Mouse (Mus musculus) intestine, embryonic 16.5 days (tissue): ENCODE measurements around the gene Fads2. TPM values are rescaled to one million over a fixed set of nuclear protein-coding genes. Genes with fewer than 3 reads are reported as not detected.

Experiments used
- ATAC-seq: fragments of 200-750 bp; cut with Nextera tagmentation; 2 replicates; pipeline ENCODE4 v1.8.0; 2017; ENCODE audit warnings: moderate TSS enrichment, moderate library complexity
- H3K27ac ChIP-seq: fragments of 300-500 bp; sonication (generic); 2 replicates; pipeline ENCODE4 v1.5.1; 2014; ENCODE audit warnings: mild to moderate bottlenecking, low read length
- H3K27me3 ChIP-seq: fragments of 300-500 bp; sonication (generic); replicated peaks from 2 replicates; pipeline ENCODE4 v1.6.1; 2014; ENCODE audit warnings: low read length, control low read depth, mixed read lengths; ENCODE audit not compliant: control insufficient read depth, insufficient read depth
- H3K36me3 ChIP-seq: fragments of 300-500 bp; sonication (generic); 2 replicates; pipeline ENCODE4 v1.6.1; 2014; ENCODE audit warnings: low read length, control low read depth; ENCODE audit not compliant: control insufficient read depth, insufficient read depth
- H3K4me1 ChIP-seq: fragments of 300-500 bp; sonication (generic); 2 replicates; pipeline ENCODE4 v1.6.1; 2014; ENCODE audit warnings: low read length, control low read depth, mixed read lengths; ENCODE audit not compliant: control insufficient read depth, insufficient read depth
- H3K4me2 ChIP-seq: fragments of 300-500 bp; sonication (generic); 2 replicates; pipeline ENCODE4 v1.6.1; 2014; ENCODE audit warnings: low read depth, low read length, control low read depth
- H3K4me3 ChIP-seq: fragments of 300-500 bp; sonication (generic); 2 replicates; pipeline ENCODE4 v1.5.1; 2014; ENCODE audit warnings: mild to moderate bottlenecking, low read length
- H3K9ac ChIP-seq: fragments of 300-500 bp; sonication (generic); 2 replicates; pipeline ENCODE4 v1.6.1; 2014; ENCODE audit warnings: low read depth, low read length
- H3K9me3 ChIP-seq: fragments of 300-500 bp; sonication (generic); 2 replicates; pipeline ENCODE4 v1.6.1; 2016; ENCODE audit warnings: low read length, control low read depth; ENCODE audit not compliant: control insufficient read depth
- WGBS: fragments of 180-500 bp; shearing (Covaris S2); extraction: QIAGEN DNeasy Blood & Tissue Kit; methylation state at CpG from one replicate; pipeline ENCODE4 v1.1.7; 2014; 5-methylcytosine and 5-hydroxymethylcytosine counted together
- polyA plus RNA-seq: library from polyadenylated mRNA; unstranded; fragments of >200 nt; fragmentation: Nextera tagmentation; extraction: Ambion mirVana; gene quantifications from 2 replicates; pipeline ENCODE4 v1.2.1, GENCODE M21; 2015

The Fads2 gene
- polyA plus RNA-seq, 1 experiment from 2014 or later: 206 TPM

DNA sequence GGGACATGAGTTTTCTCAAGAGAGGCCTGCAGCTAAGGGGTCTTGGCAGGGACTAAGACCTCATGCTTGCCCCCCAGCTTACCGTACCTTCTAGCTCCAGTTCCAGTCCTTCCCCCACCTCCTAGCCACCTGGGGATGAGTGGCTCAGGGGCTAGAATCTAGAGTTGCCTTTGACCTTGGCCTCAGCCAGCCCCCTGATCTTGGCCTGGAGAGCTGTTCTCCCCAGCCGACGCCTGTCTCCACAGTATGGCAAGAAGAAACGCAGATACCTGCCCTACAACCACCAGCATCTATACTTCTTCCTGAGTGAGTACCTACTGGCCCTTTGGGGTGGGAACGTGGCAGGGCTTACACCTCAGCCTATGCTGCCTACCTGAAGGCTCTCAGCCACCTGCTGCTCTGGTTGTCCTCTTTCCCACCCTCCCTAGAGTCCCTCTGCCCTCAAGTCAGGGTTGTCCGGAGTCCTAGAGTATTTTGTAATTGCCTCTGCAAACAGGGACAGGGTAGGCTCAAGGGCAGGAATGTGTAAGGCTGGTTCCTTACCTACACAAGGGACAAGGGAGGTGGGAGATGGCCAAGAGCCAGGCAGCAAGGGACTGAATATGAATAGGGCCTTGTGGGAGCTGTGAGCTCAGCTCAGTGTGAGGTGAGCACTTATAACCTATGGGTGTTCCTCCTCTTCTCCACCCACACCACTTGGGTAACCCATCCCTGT is 47.0 kb downstream of the Fads2 start:
- 83% methylated on average over 6 of the region's 6 CpGs for WGBS
- no peak overlapping the region for H3K4me3 ChIP-seq
- no peaks in the 10 kb centered on the region for H3K9me3 ChIP-seq
- no peak overlapping the region for H3K27ac ChIP-seq
- H3K4me1 ChIP-seq: peaks cover 40% of the 10 kb centered on the region
- no peaks in the 10 kb centered on the region for H3K27me3 ChIP-seq
- peaks cover 3% of the 10 kb centered on the region; the same call in 1 of the 2 replicates for H3K36me3 ChIP-seq
- no peak for ATAC-seq
- no peak overlapping the region for H3K4me2 ChIP-seq
- no peak overlapping the region for H3K9ac ChIP-seq

- 90% methylated on average over 10 of the region's 10 CpGs for WGBS
- Histone ChIP-seq H3K4me3 (no peak overlapping the region), H3K27me3 (no peaks in the 10 kb centered on the region), H3K4me1 (peaks cover 33% of the 10 kb centered on the region), H3K4me2 (no peak overlapping the region), H3K9me3 (no peaks in the 10 kb centered on the region), H3K9ac (no peak overlapping the region), H3K36me3 (peaks cover 3% of the 10 kb centered on the region; the same call in 1 of the 2 replicates), H3K27ac (no peak overlapping the region)
- ATAC-seq: no peak
These were observed 47.8 kb downstream of the Fads2 start for GRCm38 (mm10) chr19:10053692-10054260.

DNA sequence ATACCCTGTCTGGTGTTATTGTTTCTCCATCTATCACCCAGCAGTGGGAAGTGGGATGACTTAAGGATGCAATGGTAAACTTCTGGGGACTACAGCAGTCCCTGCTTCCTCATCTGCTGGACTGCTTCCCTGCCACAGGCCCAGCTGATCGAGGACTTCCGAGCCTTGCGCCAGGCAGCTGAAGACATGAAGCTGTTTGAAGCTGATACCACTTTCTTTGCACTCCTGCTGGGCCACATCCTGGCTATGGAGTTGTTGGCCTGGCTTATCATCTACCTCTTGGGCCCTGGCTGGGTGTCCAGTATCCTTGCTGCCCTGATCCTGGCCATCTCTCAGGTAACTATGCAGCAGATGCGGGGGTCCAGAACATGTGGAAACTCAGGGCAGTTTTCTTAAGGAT is 48.8 kb downstream of the Fads2 start:
- H3K27ac ChIP-seq: no peak overlapping the region
- no peaks in the 10 kb centered on the region for H3K9me3 ChIP-seq
- H3K4me1 ChIP-seq: peaks cover 22% of the 10 kb centered on the region
- WGBS: 94% methylated on average over 4 of the region's 4 CpGs
- H3K4me3 ChIP-seq: no peak overlapping the region
- H3K36me3 ChIP-seq: peaks cover 3% of the 10 kb centered on the region; the same call in 1 of the 2 replicates
- no peak for ATAC-seq
- H3K27me3 ChIP-seq: no peaks in the 10 kb centered on the region
- H3K4me2 ChIP-seq: no peak overlapping the region
- no peak overlapping the region for H3K9ac ChIP-seq

GRCm38 (mm10) chr19:10050438-10050837 is 51.1 kb downstream of the Fads2 start:
- H3K9me3 ChIP-seq: no peaks in the 10 kb centered on the region
- H3K4me3 ChIP-seq: no peak overlapping the region
- 0 out of 2 replicates have a peak, but pooled peaks cover 3% of the 10 kb centered on the region for H3K36me3 ChIP-seq
- ATAC-seq: peak; percentile 84
- H3K4me2 ChIP-seq: no peak overlapping the region
- 51% methylated on average over 2 of the region's 2 CpGs for WGBS
- H3K27ac ChIP-seq: peak overlapping the region; percentile 23
- H3K9ac ChIP-seq: no peak overlapping the region
- H3K27me3 ChIP-seq: no peaks in the 10 kb centered on the region
- H3K4me1 ChIP-seq: peaks cover 11% of the 10 kb centered on the region

DNA sequence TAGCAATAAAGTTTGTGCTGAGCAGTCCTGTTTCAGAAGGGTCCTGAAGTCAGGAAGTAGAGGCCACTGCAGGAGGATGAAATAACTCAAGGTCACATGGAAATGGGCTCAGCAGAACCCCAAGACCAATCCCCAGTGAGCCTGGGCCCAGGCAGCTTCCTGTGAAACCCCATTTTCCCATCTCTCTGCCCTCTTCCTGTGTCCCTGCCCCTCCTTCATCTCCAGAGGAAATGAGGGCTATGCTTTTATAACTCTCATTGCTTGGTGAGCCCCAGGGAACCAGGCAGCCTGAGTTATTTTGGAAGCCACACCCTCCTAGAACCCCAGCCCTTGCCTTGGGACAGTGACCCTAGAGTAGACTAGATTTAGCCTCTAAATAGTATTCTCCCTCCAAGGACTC is 52.0 kb downstream of the Fads2 start:
- no peak overlapping the region for H3K4me3 ChIP-seq
- peak; percentile 17; the same call in 1 of the 2 replicates for ATAC-seq
- H3K27ac ChIP-seq: no peak overlapping the region
- H3K4me1 ChIP-seq: peaks cover 11% of the 10 kb centered on the region
- H3K36me3 ChIP-seq: 0 out of 2 replicates have a peak, but pooled peaks cover 3% of the 10 kb centered on the region
- no peaks in the 10 kb centered on the region for H3K9me3 ChIP-seq
- H3K9ac ChIP-seq: no peak overlapping the region
- H3K27me3 ChIP-seq: no peaks in the 10 kb centered on the region
- no peak overlapping the region for H3K4me2 ChIP-seq

DNA sequence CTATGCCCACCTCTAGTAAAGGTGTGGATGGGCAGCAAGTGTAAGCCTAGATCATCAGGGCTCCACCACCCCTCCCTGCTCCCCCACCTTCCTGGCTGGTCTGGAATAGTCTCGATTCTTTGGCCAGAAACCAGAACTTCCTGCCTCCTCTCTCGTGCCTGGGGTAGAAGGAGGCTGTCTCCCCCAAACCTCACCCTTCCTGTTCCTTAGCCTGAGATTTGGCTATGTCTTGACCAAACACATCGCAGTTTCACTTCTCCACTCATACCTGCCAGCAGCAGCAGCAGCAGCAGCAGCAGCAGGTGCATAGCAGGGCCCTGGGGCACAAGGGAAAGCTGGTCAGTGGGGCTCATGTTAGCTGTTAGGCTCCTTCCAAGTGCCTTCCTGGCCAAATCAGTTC is 54.6 kb downstream of the Fads2 start:
- Histone ChIP-seq H3K27ac (no peak overlapping the region), H3K36me3 (no peaks in the 10 kb centered on the region)

DNA sequence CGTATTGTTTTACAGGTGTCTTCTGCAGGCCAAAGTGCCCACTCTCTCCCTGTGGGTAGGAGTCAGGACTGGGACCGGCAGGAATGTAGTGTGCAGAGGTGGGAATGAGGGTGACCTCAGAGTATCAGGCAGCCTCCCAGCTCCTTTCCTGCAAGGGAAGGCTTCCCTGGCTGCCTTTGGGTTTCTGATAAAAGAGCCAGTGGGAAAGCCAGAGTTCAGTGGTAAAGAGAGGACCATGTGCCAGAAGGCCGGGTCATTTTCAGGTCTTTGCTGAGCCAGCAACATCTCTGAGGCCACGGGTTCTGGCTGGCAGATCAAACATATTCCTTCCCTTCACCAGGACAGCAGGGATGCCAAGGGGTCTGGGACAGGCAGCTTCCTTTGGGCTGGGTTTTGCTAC is 55.2 kb downstream of the Fads2 start:
- 66% methylated on average over 4 of the region's 4 CpGs for WGBS
- Histone ChIP-seq H3K27ac (peak overlapping the region; percentile 38; the same call in 1 of the 2 replicates), H3K9me3 (no peaks in the 10 kb centered on the region), H3K4me1 (peaks cover 30% of the 10 kb centered on the region), H3K4me2 (no peak overlapping the region), H3K36me3 (no peaks in the 10 kb centered on the region), H3K27me3 (no peaks in the 10 kb centered on the region), H3K4me3 (no peak overlapping the region), H3K9ac (no peak overlapping the region)
- ATAC-seq: no peak

More for the DNA sequence above, 54.6 kb downstream of the Fads2 start:
- H3K4me3 ChIP-seq: no peak overlapping the region
- H3K4me1 ChIP-seq: peaks cover 26% of the 10 kb centered on the region
- no peaks in the 10 kb centered on the region for H3K9me3 ChIP-seq
- no peak overlapping the region for H3K9ac ChIP-seq
- H3K27me3 ChIP-seq: no peaks in the 10 kb centered on the region
- WGBS: 44% methylated on average over 3 of the region's 3 CpGs
- no peak overlapping the region for H3K4me2 ChIP-seq
- ATAC-seq: no peak

GRCm38 (mm10) chr19:10045707-10046106 is 55.8 kb downstream of the Fads2 start:
- no peak for ATAC-seq
- Histone ChIP-seq H3K9me3 (no peaks in the 10 kb centered on the region), H3K27ac (no peak overlapping the region; the same call in 1 of the 2 replicates), H3K9ac (no peak overlapping the region), H3K27me3 (no peaks in the 10 kb centered on the region), H3K36me3 (no peaks in the 10 kb centered on the region), H3K4me1 (peaks cover 30% of the 10 kb centered on the region), H3K4me3 (no peak overlapping the region), H3K4me2 (no peak overlapping the region)
- 86% methylated on average over 2 of the region's 2 CpGs for WGBS

DNA sequence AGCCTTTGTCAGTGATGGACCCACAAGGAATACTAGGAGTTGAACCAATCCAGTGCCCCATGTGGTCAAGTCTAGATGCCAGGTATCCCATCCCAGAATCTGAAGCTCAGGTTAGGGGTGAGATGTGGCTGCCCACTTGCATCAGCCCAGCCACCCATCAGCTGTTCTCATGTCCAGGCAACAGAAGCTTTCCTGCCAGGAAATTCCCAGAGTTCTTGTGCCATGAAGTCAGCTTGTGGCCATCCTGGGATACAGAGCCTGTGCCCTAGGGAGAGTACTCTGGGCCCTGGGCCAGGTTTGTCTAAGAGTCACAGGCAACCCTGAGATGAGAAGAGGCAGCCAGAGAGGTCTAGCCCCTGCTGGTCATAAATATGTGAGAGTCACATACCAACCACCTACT is 57.9 kb downstream of the Fads2 start:
- H3K9ac ChIP-seq: no peak overlapping the region
- no peaks in the 10 kb centered on the region for H3K9me3 ChIP-seq
- no peak overlapping the region for H3K4me3 ChIP-seq
- ATAC-seq: no peak
- no peaks in the 10 kb centered on the region for H3K36me3 ChIP-seq
- no peaks in the 10 kb centered on the region for H3K27me3 ChIP-seq
- H3K4me2 ChIP-seq: 0 out of 2 replicates have a peak overlapping the region, but pooled peaks have one; percentile 16
- H3K4me1 ChIP-seq: peaks cover 30% of the 10 kb centered on the region
- H3K27ac ChIP-seq: no peak overlapping the region
